Mouse (Mus musculus): ENCODE measurements around the gene Zfp637. TPM values are rescaled to one million over a fixed set of nuclear protein-coding genes. Genes with fewer than 3 reads are reported as not detected.

Zfp637 gene
- 9.5 TPM for total RNA-seq (2023)

GRCm38 (mm10) chr6:117840686-117841510 lies at the start of gene Zfp637:
Gene Zfp637, plus strand, starts transcription at chr6:117841180.

GRCm38 (mm10) chr6:117861848-117862247 lies 20.9 kb downstream of the Zfp637 start, which contains the start of gene Zfp239:
Gene Zfp239, plus strand, starts transcription at chr6:117862100.

Other genes starting within 250 kb of the Zfp637 start
- gene Zfp239, start 20.9 kb downstream of the Zfp637 start, total RNA-seq (2023), result 1.2 TPM
- 756 TPM for gene Hnrnpf, start 59.1 kb downstream of the Zfp637 start, total RNA-seq (2023)
- not detected for gene Fxyd4, start 96.5 kb downstream of the Zfp637 start, total RNA-seq (2023)
- gene Rasgef1a, start 170.3 kb downstream of the Zfp637 start, total RNA-seq (2023), result 0.38 TPM

Data from CD4-positive naive resting alpha-beta T cell, adult 76 days (primary cell).